Mouse (Mus musculus): ENCODE results near the gene Tlcd1.
A peak's percentile ranks its signal among the peaks of the same experiment; 100 is the strongest.
"Not testable (repeated sequence)": the region's sequence is repeated elsewhere in the genome, so short reads cannot be mapped to it uniquely, and the experiment has no call there.

Tlcd1 gene

DNA sequence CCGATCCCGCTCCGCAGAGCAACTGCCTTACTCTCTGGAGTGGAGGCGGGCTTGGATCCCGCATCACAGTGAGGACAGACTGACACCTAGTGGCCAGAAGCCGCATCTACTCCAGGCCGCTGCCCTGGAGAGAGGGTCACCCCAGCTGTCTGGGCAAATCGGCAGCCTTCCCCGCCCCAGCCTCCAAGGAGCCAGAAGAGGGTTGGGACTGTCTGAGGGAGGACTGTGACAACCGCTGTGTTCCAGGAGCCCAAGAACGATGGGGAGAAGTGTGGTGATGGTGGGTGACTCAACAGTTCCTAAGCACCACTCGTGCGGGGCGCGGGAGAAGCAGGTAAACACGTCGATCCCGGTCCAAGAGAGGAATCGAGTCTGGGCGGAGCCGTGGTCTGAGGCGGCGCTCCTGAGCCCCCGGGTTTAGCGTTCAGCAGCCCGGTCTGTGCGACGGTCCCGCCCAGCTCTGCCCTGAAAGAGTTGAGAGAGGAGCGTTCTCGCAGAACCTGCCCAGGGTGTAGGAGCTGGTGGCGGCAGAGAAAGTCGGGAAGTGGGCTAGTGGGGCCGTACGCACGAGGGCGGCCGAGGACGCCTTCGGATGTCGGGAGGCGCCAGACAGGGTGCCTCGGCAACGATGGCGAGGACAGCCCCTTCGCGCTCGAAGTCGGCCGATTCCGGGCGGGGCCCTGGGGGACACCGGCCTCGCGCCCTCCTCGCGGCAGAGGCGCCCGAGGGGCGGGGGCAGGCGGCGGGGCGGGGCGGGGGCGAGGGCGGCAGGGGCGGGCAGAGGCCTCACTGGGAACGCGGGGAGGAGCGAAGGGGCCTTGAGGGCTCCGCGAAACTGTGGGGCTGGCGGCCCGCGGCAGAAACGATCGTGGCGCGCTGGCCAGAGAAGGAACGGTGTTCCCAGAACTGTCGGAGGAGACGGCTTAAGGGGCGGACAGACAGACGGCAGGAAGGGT is 1.7 kb downstream of the Tlcd1 start:
- DNase-seq (ENCODE audit: low spot score in 2 of 2) = peak; percentile 93 to 96

DNA sequence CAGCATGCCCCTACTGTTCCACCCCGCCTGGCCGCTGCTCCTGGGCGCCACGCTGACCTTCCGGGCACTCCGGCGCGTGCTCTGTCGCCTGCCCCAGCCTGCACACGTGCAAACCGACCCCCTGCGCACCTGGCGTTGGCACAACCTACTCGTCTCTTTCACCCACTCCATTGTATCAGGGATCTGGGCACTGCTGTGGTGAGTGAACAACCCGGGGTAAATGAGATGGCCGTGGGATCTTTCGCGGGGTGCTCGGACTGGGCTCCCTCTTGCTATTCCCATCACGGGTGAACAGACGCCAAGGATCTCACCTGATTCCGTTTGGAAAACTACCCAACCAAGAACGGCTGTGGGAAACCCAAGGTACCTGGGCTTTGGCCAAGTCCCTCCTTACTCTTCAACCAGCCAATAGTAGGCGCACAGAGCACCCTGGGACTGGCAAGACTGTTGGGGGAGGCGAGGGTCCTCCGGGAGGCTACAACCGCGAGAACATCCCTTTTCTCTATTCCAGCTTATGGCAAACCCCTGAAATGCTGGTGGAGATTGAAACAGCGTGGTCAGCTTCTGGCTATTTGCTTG is 2.4 kb downstream of the Tlcd1 start:
- DNase-seq (ENCODE audit: low spot score in 2 of 2) = peak; percentile 49 to 51

DNA sequence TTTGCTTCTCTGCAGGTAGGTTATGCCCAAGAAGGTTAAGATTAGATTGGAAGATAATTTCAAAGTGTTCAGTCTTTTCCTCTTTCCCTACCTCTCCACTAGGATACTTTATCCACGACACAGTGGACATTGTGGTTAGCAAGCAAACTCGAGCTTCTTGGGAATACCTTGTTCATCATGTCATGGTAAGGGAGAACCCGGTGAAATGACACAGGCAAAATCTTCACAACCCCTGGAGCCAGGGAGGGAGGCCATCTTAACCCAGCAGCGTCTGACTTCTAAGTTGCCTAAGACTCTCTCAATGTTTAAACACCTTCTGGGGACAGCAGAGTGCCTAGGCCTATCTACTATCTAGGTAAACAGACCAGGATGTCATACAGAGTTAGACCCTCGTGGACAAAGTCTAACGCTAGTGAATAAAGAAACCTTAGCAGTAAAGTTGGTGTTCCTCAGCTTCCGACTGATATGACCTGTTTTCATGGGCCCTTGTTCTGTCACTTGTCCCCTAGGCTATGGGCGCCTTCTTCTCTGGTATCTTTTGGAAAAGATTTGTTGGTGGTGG is 3.0 kb downstream of the Tlcd1 start:
- no peak for DNase-seq (ENCODE audit: low spot score in 2 of 2)

DNA sequence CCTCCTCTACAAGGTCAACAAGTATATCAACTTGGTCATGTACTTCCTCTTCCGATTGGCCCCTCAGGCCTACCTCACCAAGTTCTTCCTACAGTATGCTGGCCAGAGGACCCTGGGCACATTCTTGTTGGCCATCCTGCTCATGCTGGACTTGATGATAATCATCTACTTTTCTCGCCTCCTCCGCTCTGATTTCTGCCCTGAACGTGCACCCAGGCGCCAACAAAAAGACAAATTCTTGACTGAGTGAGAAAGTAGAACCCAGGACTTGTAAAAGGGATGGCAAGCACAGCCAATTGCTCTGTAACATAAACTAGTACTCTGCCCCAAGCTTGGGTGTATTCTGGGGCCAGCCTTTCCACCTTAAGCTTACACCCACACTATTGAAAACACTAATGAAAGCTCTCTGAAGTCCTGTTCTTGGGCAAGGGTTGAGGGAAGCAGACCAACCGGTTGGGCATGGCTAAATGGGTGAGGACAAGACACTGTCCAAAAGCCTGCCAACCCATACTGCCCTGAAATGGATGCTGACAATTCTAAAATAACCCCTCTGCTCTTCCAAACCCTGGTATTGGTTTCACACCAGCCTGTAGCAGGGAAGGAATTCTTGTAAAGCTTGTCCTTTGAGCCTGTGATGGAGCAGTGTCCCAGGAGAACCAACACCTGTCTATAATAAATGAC is 3.7 kb downstream of the Tlcd1 start:
- DNase-seq (ENCODE audit: low spot score in 2 of 2) = no peak

DNA sequence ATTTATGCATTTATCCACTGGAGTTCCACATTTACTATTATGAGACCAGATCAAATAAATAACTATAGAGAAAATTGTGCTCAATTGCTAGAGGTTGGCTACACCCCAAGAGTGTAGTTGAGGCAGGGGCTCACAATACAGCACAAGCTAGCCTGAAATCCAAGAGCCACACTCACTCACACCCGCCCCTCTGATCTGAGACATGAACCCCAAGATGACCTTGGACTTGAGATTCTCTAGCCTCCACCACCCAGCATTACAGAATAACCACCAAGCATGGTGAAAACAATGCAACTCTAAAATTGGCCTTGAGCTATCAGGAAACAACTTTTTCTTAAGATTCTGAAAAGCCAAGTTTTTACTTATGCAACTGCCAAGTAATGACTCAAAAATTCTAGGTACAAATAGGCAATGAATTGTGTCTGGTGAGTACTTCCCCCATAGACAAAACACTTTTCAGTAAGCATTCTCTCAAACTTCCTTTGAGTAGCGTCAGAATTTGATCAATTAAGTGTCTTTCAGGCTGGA is 5.4 kb downstream of the Tlcd1 start:
- DNase-seq (ENCODE audit: low spot score in 2 of 2) = no peak

DNA sequence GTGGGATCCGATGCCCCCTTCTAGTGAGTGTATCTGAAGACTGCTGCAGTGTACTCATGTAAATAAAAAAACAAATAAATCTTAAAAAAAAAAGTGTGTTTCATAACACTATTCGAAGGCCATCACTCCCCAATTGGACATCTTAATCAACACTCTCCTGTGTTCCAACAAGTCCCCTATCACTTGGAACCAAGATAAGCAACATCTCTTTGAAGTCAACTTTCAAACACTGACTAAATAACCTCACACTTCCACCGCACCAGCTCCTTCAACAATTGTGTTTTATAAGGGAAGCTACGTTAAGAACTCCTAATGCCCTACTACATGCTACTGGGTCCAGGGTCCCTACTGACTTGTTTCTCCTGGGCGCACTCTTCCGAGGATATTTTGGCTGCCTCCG is 5.9 kb downstream of the Tlcd1 start:
- no peak for DNase-seq (ENCODE audit: low spot score in 2 of 2)

DNA sequence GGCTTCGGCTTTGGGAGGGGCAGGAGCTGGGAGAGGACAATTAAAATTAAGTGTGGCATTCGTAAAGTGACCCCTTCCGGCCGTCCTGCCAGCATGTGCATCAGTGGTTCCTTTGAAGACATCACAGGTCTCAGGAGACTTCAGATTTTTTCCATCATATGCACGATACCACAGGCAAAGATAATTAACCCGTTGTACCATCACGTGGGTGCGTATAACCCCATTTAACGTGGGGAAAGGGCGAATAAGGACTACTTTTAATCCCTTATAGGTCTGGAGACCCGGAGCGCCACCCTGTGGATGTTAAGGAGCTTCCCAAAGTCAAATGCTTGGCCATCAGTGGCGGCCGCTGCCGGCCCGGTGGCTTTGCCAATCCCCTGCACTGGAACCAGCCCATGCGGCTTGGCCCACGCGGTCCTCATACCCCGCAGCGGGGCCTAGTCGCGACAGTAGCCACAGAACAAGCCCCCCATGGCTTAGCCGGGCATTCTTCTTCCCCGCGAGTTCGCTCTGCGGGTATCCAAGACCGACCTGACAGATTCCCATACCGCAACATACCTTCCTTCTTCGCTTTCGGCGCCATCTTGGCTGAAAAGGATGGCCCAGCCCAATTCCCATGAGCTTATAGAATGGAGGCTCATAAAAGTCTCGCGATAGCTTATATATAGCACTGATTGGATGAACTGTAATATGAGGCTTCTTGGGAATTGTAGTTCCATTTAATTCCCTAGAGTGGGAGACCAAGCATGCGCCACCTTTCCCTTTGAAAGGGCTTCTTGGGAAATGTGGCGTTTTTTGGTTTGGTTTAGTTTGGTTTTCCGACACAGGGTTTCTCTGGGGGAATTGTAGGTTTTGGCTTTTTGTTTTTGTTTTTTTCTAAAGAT is 6.7 kb downstream of the Tlcd1 start, which contains the start of gene Rpl23a:
Gene Rpl23a, minus strand, starts transcription at position 624 of the 884 bp plus-strand sequence.
- peak; percentile 76 to 77 for DNase-seq (ENCODE audit: low spot score in 2 of 2)

DNA sequence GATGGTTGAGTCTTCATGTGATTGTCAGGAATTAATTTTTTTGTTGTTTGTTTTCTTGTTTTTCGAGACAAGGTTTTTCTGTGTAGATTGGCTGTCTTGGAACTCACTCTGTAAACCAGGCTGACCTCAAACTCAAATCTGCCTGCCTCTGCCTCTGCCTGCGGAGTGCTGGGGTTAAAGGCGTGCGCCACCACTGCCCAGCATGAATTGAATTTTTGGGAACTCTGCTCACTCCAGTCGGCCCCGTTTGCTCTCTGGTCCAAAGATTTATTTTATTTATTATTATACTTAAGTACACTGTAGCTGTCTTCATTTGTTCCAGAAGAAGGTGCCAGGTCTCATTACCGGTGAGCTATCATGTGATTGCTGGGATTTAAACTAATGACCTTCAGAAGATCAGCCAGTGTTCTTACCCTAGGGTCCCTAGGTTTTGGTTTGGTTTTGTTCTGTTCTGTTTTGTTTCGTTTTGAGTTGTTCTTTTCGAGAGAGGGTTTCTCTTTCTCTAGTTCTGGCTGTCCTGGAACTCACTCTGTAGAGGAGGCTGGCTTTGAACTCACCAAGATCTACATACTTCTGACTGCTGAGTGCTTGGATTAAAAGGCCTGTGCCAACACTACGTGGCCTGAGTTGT is 7.5 kb downstream of the Tlcd1 start:
- no peak for DNase-seq (ENCODE audit: low spot score in 2 of 2)

DNA sequence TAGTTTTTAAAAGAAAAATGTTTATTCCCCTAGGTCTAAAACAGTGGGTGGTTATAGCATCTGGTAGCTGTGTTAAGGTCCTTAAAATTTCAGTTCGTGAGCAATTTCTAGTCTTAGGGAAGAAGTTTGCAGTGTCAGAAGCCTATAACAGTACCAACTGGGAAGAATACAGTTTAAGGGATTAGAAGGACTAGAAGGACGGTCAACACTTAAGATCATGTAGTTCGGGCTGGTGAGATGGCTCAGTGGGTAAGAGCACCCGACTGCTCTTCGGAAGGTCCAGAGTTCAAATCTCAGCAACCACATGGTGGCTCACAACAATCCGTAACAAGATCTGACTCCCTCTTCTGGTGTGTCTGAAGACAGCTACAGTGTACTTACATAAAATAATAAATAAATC is 8.2 kb downstream of the Tlcd1 start:
- DNase-seq (ENCODE audit: low spot score in 2 of 2) = not testable (repeated sequence)

DNA sequence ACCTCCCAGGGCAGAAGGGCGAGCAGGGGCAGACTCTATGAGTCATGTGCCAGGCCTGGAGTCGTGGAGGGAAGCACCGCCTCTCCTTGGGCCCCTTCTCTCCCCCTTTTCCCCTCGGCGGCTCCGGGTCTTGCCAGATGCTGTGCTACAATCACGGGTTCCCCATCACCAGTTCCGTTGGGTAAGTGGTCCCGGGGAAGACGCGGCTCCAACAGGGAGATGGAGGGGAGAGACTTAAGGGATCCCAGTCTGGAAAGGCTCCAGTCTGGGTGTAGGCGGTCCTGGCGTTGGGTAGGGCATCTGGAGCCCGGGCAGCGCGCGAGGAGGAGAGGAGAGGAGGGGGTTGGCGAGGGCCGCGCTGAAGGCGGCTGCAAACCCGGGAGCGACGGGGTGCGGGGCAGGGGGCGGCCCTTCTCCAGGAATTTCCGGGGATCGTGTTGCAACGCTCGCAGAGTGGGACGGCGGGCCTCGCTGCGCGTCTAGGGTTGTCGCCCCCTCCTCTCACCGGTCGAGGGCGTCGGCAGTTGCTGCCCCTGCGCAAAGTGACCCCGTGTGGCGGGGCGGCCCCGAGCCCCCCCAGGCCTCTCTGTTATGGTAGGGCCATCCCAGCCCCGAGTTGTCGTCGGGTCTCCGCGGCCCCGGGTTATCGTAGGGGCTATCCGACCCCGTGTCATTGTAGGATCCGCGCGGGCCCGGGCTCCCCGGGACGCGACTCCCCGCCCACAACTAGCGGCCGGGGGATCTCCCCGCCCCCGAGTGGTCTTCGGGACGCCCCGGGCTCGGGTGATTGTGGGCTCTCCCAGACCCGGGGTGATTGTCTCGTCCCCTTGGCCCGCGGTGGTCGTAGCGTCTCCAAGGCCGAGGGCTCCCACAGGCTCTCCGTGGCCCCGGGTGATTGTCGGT is 12.1 kb downstream of the Tlcd1 start, which contains the start of gene Rab34:
Gene Rab34, plus strand, starts transcription at position 100 of the 903 bp plus-strand sequence.
- DNase-seq (ENCODE audit: low spot score in 2 of 2) = peak; percentile 58 to 75

DNA sequence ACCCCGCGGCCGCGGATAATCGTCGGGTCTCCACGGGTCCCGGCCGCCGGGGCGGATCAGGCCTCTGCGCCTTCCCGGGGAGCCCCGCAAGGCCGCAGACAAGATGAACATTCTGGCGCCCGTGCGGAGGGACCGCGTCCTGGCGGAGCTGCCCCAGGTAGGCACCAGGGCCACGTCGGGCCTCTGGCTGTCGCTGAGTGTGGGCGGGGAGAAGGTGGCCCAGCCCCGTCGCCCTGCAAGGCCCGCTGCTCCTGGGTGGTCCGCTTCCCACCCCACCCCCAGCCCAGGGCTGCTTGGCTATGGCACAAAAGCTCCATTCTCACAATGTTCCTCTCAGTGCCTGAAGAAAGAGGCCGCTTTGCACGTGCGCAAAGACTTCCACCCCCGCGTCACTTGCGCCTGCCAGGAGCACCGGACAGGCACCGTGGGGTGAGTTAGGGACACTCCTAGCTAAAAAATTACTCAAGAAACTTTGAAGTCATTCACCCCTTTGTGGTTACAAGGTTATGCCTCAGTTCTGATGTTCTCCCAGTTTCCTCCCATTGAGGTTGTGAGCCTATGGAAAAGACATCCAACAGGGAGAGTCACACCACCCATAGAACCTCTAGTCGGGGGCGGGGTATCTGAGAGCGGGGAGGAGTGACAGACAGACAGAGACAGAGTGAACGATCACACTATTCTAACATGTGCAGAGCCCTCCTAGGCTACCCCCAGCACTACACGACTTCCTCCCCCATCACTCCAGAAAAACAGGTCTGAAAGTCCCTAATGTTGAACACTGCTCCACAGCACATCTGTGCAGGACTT is 12.9 kb downstream of the Tlcd1 start:
- DNase-seq (ENCODE audit: low spot score in 2 of 2) = peak; percentile 53 to 58

DNA sequence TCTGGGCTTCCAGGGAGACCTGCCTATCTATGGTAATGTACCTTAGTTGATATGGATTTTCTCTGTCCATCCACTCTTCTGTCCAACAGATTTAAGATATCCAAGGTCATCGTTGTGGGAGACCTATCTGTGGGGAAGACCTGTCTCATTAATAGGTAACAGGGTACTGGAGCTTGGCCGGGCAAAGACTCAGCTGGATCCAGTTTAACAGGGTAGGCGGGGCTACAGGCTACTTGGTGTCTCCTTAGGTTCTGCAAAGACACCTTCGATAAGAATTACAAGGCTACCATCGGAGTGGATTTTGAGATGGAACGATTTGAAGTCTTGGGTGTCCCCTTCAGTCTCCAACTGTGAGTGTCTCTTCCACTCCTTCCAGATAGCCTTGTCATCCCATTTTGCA is 13.5 kb downstream of the Tlcd1 start:
- no peak for DNase-seq (ENCODE audit: low spot score in 2 of 2)

DNA sequence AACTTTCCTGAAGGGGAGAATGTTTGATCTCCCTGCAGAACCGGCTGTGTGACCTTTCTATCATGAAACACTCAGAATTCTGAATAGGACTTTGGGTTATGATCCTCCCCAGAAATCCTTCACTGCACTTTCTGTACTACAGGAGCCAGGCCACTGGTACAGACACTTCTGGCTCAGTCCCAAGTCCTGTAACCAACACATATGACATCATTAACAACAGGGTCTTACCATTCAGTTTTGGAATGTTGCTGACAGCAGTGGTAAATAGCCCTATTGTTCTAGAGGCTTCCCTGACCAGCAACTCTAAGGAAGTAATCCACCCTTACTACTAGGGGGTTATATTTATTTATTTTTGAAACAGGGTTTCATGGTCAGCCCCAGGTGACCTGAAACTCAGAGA is 16.6 kb downstream of the Tlcd1 start, which contains the start of gene Proca1:
Gene Proca1, plus strand, starts transcription at position 280 of the 400 bp plus-strand sequence.
- DNase-seq (ENCODE audit: low spot score in 2 of 2) = no peak

DNA sequence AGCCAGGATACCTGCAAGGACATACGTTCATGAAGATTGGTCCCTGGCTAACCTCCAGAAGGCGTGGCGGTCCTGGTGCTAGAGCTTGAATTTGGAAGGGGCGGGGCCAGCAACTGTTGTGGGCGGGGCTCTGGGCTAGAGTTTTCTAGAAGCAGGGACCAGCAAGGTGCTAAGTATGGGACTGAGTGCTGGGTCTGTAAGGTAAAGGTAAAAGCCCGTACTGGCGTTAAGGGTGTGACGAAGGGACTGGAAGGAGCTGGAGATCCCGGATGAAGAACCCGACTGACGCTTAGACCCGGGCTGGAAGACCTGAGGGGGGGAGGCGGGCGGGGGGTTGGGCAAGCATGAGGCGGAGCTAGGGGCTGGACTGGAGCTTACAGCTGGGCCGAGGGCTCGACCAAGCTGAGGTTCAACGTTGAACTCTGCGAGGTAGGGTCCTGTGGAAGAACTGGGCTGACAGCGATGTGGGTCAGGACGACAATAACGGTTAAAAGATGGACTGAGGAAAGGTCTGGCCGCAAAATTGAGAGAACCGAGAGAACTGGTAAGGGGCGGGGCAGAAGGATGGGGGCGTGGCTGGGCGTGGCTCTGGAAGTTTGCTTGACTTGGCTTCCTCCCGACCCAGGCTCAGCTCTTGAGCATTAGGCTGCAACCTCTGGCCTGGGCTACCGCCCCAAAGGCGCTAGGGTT is 18.0 kb downstream of the Tlcd1 start:
- peak; percentile 78 to 84 for DNase-seq (ENCODE audit: low spot score in 2 of 2)

DNA sequence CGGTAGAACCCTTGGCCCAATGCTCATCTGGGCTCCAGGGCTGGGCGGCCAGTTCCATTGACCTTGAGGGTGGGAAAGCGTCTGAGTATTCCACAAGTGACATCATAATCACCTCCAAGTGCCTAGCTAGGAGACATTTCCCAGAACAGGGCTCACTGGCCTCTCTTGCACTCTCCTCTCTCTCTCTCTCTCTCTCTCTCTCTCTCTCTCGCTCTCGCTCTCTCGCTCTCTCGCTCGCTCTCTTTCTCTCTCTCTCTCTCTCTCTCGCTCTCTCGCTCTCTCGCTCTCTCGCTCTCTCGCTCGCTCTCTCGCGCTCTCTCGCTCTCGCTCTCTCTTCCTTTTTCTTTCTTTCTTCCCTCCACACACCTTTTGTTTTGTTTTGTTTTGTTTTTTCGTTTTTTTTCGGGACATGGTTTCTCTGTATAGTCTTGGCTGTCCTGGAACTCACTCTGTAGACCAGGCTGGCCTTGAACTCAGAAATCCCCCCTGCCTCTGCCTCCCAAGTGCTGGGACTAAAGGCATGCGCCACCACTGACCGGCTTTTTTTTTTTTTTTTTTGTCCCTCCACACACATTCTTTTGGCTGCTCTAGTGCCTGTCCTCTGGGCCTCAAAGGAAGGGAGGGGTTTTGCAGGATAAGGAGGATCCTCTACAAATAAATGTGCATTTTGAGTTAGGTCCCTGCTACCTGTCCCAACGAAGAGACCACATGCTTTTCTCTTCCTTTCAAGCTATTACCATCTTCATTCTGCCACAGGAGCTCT is 18.8 kb downstream of the Tlcd1 start:
- DNase-seq (ENCODE audit: low spot score in 2 of 2) = no peak

DNA sequence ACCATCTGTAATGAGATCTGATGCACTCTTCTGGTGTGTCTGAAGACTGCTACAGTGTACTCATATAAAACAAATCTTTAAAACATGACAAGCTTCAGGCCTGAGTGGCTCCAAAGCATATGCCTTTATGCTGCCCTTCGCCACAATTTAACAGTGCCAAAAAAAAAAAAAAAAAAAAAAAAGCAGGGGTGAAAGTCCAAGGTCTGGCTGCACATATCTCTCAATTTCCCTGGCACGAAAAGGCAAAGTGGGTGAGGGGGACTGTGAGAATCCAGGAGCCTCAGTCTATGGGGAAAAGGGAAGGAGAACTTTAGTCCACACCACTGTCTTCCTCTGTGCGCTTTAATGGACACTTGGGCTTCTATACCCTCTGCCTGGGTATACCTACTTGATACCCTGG is 25.9 kb downstream of the Tlcd1 start:
- DNase-seq (ENCODE audit: low spot score in 2 of 2) = no peak

DNA sequence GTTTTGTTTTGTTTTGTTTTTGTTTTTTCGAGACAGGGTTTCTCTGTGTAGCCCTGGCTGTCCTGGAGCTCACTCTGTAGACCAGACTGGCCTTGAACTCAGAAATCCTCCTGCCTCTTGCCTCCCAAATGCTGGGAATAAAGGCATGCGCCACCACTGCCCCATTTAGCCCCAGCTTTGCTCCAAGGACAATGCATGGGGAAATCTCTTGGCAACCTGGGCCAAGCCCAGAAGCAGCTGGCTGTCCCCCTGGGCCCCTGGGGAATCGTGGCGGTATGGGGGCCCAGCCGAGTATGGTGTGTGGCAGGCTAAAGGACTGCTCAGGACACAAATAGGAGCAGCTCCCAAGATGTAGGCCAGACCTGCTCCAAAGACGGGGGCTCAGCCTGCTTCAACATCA is 27.8 kb downstream of the Tlcd1 start:
- DNase-seq (ENCODE audit: low spot score in 2 of 2) = no peak

Data from urinary bladder, postnatal 36 days (tissue).